Mouse (Mus musculus) cerebellum, postnatal 14 days (tissue): ENCODE measurements around the gene H2afy.

Experiments used
- DNase-seq, 2 experiments: peaks; one replicate each; pipeline ENCODE4 v3.0.0; 2021; ENCODE audit warnings: mixed read lengths in 2 of 2

The H2afy gene

DNA sequence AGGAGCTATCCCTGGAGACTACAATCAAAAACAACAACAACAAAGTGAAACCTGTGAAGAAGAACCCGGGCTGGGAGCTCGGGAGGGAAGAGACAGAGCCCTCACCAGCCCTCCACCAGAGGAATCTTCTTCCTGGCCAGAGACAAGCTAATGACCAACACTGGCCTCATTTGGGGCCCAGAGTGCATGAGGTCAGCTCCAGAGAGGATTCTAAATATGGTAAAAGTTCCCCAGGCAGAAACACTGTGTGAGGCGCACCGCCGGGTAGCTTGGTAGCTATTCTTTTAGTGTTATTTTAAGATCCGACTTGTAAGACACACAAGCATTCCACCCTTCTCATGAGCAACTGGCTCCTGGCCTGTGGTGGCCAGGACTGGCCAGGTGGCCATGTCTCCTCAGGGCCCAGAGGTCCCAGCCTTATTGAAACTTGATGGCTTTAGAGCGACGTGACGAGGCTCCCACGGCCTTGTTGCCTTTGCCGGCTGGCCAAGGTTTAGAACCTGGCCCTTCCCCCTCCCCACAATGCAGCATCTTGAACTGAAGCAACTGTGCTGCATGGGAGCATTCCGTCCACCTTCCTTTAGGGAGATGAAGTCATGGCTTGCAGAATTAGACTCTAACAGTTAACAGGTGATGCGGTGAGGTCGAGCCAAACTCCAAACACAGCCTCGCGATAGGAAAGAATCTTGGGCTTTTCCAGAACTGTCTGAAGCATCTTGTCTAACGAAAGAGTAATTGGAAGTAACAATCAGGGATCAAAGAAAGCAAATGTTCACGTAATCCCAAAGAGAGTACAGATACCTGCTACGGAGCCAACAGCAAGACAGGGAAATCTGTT, 25.2 kb downstream of the H2afy start:
- no peak for DNase-seq

- no peak for DNase-seq
Measured at GRCm38 (mm10) chr13:56109703-56110102, 26.5 kb downstream of the H2afy start.

DNA sequence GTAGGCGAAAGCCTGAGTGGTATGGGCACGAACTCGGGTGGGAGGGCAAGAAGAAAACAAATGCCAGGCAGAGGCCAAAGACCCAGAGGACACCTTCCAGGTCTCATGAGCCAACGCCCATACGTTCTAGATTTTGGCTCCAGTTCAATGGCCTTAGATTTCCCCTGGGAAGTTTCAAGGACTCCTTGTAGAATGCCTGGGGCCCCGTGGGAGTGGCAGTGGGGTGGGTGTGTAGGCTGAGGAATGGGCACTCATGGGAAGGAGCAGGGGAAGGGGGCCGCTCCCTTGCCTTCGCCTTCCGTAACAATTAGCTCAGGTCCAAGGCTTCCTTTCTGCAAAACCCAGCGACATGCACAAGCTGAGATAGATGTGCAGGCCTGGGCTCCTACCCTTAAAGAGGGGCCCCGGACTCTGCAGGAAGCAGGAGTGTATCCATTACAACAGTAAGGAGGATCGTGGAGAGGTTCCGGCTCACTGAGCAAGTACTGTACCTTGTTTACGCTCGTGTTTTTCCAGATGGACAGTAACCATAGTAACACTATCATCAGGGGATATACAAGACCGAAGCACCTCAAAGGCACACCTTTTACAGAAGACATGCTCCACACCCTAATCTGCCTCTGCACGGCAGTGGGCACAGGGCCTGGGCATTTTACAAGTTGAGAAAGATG, 27.2 kb downstream of the H2afy start:
- no peak for DNase-seq

GRCm38 (mm10) chr13:56104971-56105391, 31.2 kb downstream of the H2afy start:
- no peak for DNase-seq

- peak; percentile 59 to 62 for DNase-seq
Measured at GRCm38 (mm10) chr13:56103796-56104746, 32.1 kb downstream of the H2afy start.

DNA sequence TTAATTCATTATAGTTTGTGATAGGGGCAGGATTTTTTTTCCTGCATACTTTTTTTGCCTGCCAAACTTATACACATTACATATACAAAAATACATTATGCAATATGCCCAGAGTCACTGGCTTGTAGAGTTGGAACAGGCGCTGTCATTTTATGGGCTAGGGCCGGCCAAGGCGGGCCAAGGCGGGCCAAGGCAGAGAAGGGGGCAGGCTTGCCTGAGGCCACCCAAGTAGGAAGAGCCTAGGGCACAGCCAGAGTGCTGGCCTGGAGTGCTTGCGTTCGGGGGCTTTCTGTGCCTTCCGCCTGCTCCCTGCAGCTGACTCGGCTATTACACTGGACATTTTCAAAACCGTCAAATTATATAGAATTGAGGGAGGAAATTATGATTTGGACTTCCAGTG, 34.0 kb downstream of the H2afy start:
- DNase-seq = no peak

DNA sequence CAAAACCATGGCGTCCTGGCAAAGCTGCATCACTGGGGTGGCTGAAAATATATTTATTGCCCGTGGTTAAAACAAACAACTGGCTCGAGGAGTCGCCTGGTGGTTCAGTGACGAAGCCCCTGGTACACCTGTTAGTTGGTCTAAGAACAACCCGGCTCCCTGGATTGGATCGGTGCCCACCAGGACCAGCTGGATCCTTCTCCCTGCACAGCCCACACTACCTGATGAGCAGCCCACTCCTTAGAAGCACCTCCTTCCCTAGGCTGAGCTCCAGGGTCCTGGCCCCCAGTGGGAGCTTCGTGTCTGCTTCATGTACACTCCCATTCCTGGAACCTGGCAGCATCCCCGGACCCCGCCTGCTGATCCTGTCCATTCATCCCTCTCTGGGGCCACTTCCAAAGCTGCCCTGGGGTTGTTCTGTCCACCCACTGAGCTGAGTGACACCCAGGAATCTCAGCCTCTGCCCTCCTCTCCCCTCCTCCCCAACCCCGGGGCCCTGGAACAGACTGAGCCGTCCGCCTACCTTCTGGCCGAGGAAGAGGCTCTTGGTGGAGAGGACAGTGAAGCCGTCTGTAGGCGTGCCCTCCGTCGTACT, 40.5 kb downstream of the H2afy start:
- DNase-seq = peak; percentile 54 to 57

GRCm38 (mm10) chr13:56094544-56094943, 41.6 kb downstream of the H2afy start:
- peak; percentile 37 to 46 for DNase-seq

GRCm38 (mm10) chr13:56093680-56094079, 42.5 kb downstream of the H2afy start:
- peak; percentile 46 to 52 for DNase-seq

DNA sequence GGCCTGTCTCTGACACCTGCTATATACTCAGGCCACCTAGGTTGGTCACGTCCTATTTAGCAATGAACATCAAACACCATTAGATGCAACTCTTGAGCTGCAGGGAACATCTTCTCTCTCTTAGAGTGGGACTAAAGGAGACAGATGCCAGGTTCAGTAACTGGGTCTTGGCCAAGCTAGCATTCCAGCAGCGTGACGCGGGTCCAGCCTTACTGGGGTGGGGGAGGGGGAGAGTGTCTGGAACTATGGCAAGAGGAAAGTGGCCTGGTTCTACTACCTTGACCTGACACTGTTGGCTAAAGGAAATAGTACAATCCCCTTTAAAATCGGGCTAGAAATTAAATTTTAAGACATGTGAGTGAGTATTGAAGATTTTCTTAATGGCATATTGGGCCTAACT, 43.6 kb downstream of the H2afy start:
- peak; percentile 39 to 48 for DNase-seq

DNA sequence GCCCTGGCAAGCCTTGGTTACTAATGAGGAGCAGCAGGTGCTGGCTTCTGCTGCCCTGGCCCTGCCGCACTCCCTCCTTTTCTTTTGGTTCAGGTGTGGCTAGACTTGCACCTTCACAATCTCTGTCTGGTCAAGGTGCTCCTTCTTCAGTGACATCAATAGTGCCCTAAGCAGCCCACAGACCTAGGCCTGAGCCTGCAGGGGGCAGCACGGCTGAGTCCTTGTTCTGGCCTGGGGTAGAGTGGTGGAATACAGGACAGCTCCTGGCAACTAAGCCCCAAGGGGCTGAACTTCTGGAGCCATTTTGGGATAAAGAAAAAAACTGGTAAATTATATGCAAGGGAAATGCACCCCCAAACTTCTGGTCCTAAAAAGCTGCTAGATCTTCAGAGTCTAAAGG, 45.6 kb downstream of the H2afy start:
- no peak for DNase-seq

- DNase-seq = no peak
Measured at GRCm38 (mm10) chr13:56088602-56089001, 47.6 kb downstream of the H2afy start.

DNA sequence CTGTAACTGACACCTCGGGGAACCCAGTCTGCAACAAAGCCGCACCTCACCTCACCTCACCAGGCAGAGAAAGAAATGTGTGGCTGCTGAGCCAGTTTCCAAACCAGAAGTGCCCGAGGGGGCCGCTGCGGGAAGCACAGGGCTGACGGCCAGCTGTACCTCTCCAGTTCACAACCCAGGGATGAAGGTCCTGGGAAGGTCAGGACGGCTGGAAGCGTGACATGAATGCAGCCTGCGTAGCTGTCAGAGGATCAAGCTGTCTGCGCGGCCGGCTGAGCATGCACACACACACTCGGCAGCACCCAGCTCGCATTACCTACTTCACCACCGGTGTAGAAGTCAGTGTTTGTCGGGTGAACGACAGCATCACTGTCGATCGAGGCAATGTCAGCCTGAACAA, 48.2 kb downstream of the H2afy start:
- no peak for DNase-seq

DNA sequence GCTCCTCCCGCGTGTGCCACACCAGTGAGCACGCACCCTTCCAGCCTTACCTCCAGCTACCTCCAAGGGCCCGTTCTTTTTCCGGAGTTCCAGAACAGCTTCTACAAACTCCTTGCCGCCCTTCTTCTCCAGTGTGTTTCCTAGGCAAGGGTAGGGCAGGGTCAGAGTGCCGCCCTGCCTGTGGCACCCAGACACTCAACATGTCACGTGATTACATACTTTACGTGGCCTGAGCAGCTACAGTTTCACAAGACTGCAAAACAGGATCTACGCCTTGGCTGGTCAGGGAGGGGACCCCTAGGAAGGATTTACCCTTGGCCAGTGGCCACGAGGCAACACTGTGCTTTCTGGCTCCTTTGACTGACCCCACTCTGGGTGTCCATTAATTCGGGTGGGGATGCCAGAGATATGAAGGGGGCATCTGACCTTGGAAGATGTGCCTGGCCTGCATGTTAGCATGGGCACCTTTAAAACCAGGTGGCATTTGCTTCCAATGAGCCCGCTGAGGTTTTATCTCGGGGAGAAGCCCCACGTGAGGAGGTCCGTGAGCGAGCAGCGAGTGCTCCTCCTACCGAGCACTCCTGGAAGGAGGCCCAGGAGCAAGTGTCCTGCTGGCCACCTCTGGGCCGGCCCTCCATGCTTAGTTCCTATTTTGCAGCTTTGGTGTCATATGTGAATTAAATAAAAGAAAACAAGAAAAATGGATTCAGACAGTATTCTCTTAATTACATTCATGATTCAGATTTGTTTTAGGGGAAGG, 51.8 kb downstream of the H2afy start:
- DNase-seq = no peak

DNA sequence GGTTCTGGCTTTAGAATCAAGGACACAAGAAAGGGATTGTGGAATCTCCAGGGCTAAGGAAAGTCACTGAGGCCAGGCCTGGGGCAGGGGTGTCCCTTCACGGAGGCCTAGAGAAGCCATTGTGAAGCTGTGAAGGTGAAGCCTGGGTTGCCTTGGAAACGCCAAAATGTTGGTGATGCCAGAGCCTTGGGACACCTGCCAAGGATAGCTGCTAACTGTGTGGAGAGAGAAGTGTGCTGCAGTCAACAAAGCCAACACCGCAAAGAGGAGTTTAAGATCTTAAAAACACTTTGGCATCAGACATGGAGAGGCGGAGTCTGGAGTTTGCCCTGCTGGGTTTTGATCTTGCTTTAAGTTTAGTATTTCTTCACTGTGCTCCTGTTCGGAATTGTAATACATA, 54.5 kb downstream of the H2afy start:
- DNase-seq = peak in 1 of 2 experiments; percentile 35

GRCm38 (mm10) chr13:56079616-56080015, 56.5 kb downstream of the H2afy start:
- no peak for DNase-seq

DNA sequence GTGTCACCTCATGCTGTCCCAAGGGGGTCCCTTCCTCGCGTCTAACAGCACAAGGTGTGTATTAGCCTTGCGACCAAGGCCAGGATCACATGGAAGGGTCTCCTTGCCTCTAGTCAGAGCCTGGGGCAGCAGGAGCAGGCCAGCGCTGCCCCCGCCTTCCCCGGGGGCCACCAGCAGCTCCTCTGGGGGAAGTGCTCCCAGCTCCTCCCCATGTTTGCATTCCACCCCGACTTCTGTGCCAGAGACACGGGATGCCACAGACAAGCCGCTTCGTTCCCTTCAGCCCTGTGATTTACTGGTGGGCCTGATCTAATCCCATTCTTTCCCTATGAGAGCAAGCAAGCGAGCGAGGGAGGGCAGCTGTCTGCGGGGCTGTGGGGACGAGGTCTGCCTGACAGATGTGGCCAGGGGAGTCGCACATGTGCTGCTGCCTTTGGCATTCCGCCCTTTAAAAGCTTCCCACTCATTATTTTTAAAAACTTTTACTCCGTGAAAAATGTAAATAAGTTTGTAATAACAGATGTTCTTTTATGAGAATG, 57.4 kb downstream of the H2afy start:
- DNase-seq = no peak

GRCm38 (mm10) chr13:56075930-56076329, 60.2 kb downstream of the H2afy start:
- DNase-seq = no peak

DNA sequence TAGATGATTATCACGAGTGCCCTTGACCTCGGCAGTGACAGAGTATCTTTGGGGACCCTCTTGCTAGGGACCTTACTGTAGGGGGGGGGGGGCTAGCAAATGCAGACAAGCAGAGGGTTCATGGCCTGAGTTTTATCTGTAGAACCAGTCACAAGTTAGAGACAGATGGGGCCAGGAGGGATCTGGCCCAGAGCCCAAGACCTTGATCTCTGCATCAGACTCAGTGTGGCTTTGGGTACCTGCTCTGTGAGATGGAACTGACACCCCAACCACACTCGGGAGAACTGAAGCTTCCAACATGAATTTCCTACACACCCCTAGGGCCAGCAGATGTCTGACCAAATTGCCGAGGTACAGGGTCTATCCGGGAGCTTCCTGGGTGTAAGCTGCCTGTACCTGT, 63.0 kb downstream of the H2afy start:
- peak; percentile 52 to 54 for DNase-seq

DNA sequence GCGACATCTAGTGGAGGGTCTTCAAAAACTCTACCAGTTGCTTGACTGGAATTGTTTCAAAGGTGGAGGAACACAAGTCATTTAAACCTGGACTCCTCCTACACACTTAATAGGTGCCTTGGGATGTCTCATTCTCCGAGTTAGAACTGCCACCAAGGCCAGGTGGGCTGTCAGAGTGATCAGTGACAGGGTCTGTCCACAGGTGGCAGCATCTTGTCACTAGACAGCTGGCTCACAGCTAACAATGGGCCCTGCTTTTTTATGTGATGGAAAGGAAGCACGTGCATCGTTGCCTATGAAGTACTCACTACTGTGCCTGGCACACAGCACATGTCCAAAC, 63.9 kb downstream of the H2afy start:
- peak in 1 of 2 experiments; percentile 72 for DNase-seq

- peak; percentile 89 to 90 for DNase-seq
Measured at GRCm38 (mm10) chr13:56071586-56072267, 64.4 kb downstream of the H2afy start.
